Mouse (Mus musculus) granulocyte monocyte progenitor cell, adult 5-6 weeks (primary cell): ENCODE data around the gene Vsx2. TPM values are rescaled to one million over a fixed set of nuclear protein-coding genes. Genes with fewer than 3 reads are reported as not detected.

Experiments used
- ATAC-seq: replicated peaks from 2 replicates; pipeline ENCODE4 v1.8.0; 2016; ENCODE audit warnings: mild to moderate bottlenecking, moderate TSS enrichment, inconsistent platforms; ENCODE audit not compliant: poor library complexity, severe bottlenecking
- total RNA-seq, 2 experiments: library from RNA; stranded (forward) in 1 of 2; stranded (reverse) in 1 of 2; fragments of 200-712, 200-1000 nt in 1 of 2; fragments of >200 nt in 1 of 2; fragmentation: Nextera tagmentation in 1 of 2; gene quantifications; 2 replicates each; pipeline ENCODE4 v1.2.3; 2014 to 2017

The Vsx2 gene
- total RNA-seq, 2 experiments from 2014 or later = not detected

- 0 out of 2 replicates have a peak, but pooled peaks have one; percentile 23 for ATAC-seq
Measured at GRCm38 (mm10) chr12:84571466-84572340, 2.1 kb downstream of the Vsx2 start.

GRCm38 (mm10) chr12:84572341-84572720, 2.8 kb downstream of the Vsx2 start:
- ATAC-seq = no peak

DNA sequence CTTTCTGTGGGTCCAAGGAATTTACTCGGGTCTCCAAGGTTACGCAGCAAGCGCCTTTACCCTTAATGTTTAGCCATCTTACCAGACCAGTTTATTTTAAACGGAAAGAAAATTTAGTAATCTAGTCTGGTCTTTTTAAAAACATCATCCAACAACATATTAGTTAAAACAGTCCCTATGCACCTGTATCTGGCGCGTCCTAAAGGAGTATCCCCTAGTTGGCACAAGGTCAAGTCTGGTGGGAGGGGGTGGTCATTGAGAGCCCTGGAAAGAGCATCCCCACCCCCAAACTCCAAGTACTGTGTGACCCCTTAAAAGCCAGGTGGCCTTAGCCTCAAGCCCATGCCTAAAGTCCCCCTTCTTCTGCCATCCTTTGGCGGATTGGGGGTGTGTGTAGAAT, 3.5 kb downstream of the Vsx2 start:
- ATAC-seq = no peak

DNA sequence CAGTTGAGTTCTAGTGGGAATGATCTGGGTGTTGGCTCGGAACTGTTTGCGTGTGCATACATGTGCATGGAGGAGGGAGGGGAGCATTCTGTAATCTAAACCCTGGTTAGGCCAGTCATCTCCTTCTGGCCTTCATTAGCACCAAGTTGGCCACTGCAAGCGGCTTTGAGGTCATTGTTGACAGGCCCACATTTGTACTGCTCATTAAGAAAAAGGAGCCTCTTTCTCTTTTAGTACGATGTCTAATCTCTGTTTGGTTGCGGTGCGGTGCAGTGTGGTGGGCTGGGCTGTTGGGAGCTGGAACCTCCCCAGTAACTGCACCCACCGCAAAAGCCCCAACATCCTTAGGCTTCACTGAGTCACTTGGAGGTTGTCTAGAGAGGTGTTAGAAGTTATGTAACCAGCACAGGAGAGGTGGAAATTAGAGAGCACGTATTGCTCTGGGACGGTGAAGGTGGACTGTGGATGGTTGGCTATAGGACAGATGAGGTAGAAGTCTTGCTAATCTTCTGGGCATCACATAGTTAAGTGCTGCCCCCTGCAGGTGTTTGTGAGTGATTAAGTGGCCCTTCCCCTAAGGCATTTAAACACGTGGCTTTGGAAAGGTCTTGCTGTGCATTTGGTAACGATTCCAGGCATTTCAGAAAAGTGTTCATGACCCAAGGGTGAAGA, 8.3 kb downstream of the Vsx2 start:
- ATAC-seq = no peak

GRCm38 (mm10) chr12:84578440-84578770, 8.8 kb downstream of the Vsx2 start:
- ATAC-seq = no peak

- ATAC-seq = no peak
Measured at GRCm38 (mm10) chr12:84581285-84581684, 11.7 kb downstream of the Vsx2 start.

- peak; percentile 95 for ATAC-seq
Measured at GRCm38 (mm10) chr12:84589825-84590761, 20.5 kb downstream of the Vsx2 start.

DNA sequence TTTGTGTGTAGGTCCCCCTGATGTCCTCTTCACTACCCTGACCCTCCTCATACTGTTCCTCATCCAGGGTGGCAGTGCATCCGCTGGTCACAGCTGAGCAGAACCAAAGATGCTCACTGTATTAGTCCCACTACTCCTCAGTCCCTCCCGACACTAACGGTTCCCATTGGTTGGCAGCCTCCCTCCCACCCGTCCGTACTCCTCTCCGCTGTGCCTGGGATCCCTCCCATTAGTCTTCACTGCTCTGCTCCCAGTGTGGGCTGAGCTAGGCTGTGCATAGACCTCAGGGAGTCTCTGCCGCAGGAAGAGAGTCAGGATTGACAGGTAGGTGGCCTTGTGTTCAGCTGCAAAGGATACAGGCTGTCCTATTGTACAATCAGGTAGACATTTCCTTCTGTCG, 28.8 kb downstream of the Vsx2 start:
- no peak for ATAC-seq

DNA sequence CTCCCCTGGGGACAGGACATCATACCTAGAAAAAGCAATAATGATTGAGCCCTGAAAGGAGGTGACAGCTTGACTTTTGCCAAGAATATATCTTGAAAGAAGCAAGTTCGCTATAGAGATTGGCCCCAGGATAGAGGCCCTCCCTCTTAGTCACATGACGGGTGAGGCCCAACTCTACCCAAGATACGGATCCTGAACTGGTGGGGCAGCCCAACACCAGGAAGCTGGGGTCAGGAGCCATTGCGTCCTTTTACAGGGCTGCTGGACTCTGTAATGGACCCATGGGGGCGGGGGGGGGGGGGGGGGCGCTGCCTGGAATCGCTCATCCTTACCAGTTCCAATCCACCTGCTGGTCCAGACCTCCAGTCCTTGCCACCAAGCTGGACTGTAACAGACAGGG, 34.4 kb downstream of the Vsx2 start:
- no peak for ATAC-seq

- ATAC-seq = peak; percentile 17; the same call in 1 of the 2 replicates
Measured at GRCm38 (mm10) chr12:84605860-84606259, 36.3 kb downstream of the Vsx2 start.

GRCm38 (mm10) chr12:84611718-84612117, 42.2 kb downstream of the Vsx2 start:
- no peak for ATAC-seq

- no peak for ATAC-seq
Measured at GRCm38 (mm10) chr12:84612518-84612917, 43.0 kb downstream of the Vsx2 start.

- no peak for ATAC-seq
Measured at GRCm38 (mm10) chr12:84614001-84614400, 44.4 kb downstream of the Vsx2 start.

DNA sequence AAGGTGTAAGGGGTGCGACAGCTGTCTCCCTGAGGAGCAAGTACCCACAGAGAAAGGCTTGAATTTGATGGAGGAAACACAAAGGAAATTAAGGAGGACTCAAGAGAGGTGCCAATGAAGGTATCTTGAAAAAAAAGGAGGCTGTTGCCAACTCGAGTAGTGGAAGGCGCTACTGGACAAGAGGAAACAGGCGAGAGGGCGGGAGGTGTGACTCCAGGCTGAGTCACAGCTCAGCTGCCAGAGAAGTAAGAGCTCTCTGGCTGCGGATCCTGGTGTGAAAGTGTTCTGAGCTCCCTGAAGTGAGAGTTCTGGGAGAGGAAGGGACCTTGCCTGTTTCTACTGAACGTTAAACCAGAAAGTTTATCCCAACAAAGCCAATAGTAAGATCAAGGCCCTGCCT, 45.0 kb downstream of the Vsx2 start:
- ATAC-seq = no peak

DNA sequence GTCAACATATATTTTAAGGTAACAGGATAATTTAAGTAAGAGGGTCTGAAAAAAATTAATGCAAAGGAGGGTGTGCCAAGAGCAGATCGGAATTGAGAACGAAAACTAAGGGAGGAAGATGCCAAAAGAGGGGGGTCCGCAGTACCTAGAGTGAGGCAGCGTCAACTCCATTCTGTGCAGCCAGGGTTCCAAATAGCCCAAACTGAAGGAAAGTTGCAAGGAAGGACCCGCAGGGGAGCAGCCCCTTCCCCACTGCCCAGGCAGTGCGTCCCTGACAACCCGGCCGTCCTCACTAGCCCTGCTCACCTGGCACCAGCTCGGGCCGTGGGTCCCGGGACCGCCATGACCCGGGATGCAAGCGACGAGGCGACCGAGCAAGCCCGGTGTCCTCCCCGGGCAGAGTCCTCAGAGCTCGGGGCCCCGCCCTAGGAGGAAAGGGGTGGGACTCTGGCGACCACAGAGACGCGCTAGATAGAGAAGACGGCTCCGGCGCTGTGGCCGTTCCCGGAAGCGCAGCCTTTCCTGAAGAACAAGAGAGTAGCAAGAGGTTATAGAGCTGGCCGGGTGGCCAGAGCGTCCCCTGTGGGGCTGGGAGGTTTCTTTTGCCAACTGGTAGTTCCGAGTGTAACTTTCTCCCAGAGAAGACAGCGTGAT, 47.5 kb downstream of the Vsx2 start, which contains the start of gene Abcd4:
Abcd4 (minus strand) TSS at position 437 of the 654 bp plus-strand sequence.
- peak; percentile 99 for ATAC-seq

GRCm38 (mm10) chr12:84617663-84618062, 48.1 kb downstream of the Vsx2 start:
- no peak for ATAC-seq

- no peak for ATAC-seq
Measured at GRCm38 (mm10) chr12:84620975-84621374, 51.4 kb downstream of the Vsx2 start.

DNA sequence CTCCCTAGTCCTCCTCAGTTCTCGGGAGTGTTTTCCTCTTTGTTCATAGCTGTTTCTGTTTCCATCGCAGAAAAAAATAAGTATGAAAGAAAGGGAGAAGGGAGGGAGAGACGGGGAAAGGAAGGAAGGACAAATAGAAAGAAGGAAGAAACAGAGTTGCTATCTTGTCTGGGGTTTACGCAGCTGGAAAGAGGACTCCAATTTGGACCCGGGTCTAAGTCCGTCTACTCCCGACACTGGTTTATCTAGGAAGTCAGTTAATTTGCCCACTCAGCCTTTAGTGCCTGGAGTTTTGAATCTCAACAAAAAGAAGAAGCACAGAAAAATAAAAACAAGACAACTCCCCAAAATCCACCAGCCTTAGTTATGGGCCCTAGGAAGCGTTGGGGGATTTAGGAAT, 55.0 kb downstream of the Vsx2 start:
- ATAC-seq = no peak

- no peak for ATAC-seq
Measured at GRCm38 (mm10) chr12:84625116-84625515, 55.6 kb downstream of the Vsx2 start.

DNA sequence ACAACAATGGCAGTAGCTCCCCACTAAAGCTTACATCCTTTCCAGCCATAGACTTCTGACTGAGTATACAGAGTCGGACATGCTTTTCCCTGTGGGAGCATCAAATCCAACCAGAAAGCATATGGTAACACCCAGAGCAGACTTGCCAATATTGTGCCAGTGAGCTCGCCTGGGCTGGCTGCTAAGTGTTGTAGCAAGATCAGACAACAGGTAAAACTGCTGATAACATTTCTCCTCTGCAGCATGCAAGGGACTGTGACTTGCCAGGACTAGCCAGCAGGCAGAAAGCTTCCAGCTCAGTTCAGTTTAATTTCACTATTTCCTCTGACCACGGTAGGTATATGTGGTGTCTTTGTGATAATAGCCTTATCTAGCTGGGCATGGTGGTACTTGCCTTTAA, 62.3 kb downstream of the Vsx2 start:
- ATAC-seq = no peak
